Mouse (Mus musculus) forebrain, postnatal 0 days (tissue): ENCODE results near the gene Fam76a. TPM values are rescaled to one million over a fixed set of nuclear protein-coding genes. Genes with fewer than 3 reads are reported as not detected.
A peak's percentile ranks its signal among the peaks of the same experiment; 100 is the strongest.

Source experiments
- ATAC-seq: fragments of 200-750 bp; cut with Nextera tagmentation; 2 replicates; pipeline ENCODE4 v1.8.0; 2017; ENCODE audit warnings: mild to moderate bottlenecking, moderate library complexity
- DNase-seq: peaks from one replicate; pipeline ENCODE4 v3.0.0-alpha.2; 2015
- H3K27ac ChIP-seq: fragments of 300-500 bp; sonication (generic); 2 replicates; pipeline ENCODE4 v1.5.1; 2014; ENCODE audit warnings: low read depth, mild to moderate bottlenecking, antibody characterized with exemption, low read length, moderate library complexity, mixed read lengths
- H3K27me3 ChIP-seq: fragments of 300-500 bp; sonication (generic); 2 replicates; pipeline ENCODE4 v1.6.1; 2014; ENCODE audit warnings: mild to moderate bottlenecking, low read length, mixed read lengths; ENCODE audit not compliant: insufficient read depth
- H3K36me3 ChIP-seq: fragments of 300-500 bp; sonication (generic); 2 replicates; pipeline ENCODE4 v1.6.1; 2014; ENCODE audit warnings: mild to moderate bottlenecking, moderate library complexity; ENCODE audit not compliant: insufficient read depth
- H3K4me1 ChIP-seq: fragments of 300-500 bp; sonication (generic); 2 replicates; pipeline ENCODE4 v1.6.1; 2014; ENCODE audit warnings: antibody characterized with exemption; ENCODE audit not compliant: insufficient read depth
- H3K4me2 ChIP-seq: fragments of 300-500 bp; sonication (generic); 2 replicates; pipeline ENCODE4 v1.6.1; 2014; ENCODE audit warnings: low read depth, mild to moderate bottlenecking, moderate library complexity
- H3K4me3 ChIP-seq: fragments of 300-500 bp; sonication (generic); 2 replicates; pipeline ENCODE4 v1.5.1; 2014; ENCODE audit warnings: low read depth, low read length, mixed read lengths
- H3K9ac ChIP-seq: fragments of 300-500 bp; sonication (generic); 2 replicates; pipeline ENCODE4 v1.6.1; 2014; ENCODE audit warnings: mild to moderate bottlenecking
- H3K9me3 ChIP-seq: fragments of 300-500 bp; sonication (generic); 2 replicates; pipeline ENCODE4 v1.6.1; 2016; ENCODE audit warnings: low read length
- CTCF ChIP-seq: sonication (generic); IDR thresholded peaks from 2 replicates; pipeline ENCODE4 v1.5.1; 2016; ENCODE audit warnings: antibody characterized with exemption, control low read depth, low read depth
- WGBS: fragments of 180-500 bp; shearing (Covaris S2); extraction: QIAGEN DNeasy Blood & Tissue Kit; methylation state at CpG from one replicate; pipeline ENCODE4 v1.1.7; 2014; 5-methylcytosine and 5-hydroxymethylcytosine counted together
- polyA plus RNA-seq: library from polyadenylated mRNA; unstranded; fragments of >200 nt; fragmentation: Nextera tagmentation; extraction: Ambion mirVana; gene quantifications from 2 replicates; pipeline ENCODE4 v1.2.1, GENCODE M21; 2015
- total RNA-seq: library from RNA; depleted of rRNA; stranded (reverse); fragments of >200 nt; gene quantifications from 2 replicates; pipeline ENCODE4 v1.2.3, GENCODE M21; 2014

The Fam76a gene
- total and polyA plus RNA-seq, 2 experiments from 2014 or later: 29.8 to 41.0 TPM

DNA sequence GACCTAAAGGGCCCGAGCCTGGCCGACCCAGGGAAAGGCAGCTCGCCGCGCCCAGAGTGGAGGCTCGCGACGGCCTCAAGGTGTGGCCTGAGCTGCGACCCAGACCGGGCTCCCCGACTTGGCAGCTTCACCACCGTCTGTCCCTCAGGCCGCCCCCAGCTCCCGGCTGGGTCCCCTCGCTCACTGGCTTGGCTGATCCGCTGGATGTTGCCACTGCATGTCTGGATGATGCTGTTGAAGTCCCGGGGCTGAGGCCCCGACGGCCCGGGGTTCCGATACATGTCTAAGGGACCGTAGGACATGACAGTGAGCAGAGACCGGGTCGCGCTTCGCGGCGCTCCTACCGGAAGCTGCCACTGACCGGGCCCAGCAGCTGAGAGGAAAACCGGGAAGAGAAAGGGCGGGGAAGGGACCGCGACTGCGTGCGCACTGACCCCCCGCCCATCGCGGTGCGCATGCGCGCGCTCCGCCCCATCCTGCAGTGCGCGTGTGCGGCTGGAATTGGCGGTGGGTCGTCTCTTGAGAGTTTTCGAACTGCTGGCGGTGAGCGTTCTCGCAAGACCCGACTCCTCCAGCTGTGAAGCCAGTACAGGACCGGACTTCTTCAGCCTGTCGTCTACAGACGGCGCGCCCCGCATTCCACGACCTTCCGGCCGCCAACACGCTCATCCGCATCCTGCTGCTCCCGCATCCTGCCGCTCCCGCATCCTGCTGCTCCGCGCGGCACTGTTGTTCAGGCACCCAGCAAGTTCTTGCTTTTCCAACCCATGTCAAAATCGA, 38.1 kb downstream of the Fam76a start, which contains the start of gene Stx12:
Gene Stx12 (minus strand): TSS at position 446 of the 780 bp plus-strand sequence.
- H3K36me3 ChIP-seq: peaks cover 9% of the 10 kb centered on the region
- H3K9ac ChIP-seq: peak within 1 kb of the TSS; percentile 82
- H3K4me1 ChIP-seq: peaks cover 10% of the 10 kb centered on the region; the same call in 1 of the 2 replicates
- peak within 1 kb of the TSS; percentile 75 for H3K4me3 ChIP-seq
- H3K9me3 ChIP-seq: no peaks in the 10 kb centered on the region
- 1% methylated on average over 71 of the region's 72 CpGs for WGBS
- TF ChIP-seq CTCF: no peak
- peak; percentile 98 for ATAC-seq
- peak within 1 kb of the TSS; percentile 67 for H3K4me2 ChIP-seq
- no peaks in the 10 kb centered on the region for H3K27me3 ChIP-seq
- H3K27ac ChIP-seq: peak within 1 kb of the TSS; percentile 73
- peak; percentile 95 for DNase-seq

DNA sequence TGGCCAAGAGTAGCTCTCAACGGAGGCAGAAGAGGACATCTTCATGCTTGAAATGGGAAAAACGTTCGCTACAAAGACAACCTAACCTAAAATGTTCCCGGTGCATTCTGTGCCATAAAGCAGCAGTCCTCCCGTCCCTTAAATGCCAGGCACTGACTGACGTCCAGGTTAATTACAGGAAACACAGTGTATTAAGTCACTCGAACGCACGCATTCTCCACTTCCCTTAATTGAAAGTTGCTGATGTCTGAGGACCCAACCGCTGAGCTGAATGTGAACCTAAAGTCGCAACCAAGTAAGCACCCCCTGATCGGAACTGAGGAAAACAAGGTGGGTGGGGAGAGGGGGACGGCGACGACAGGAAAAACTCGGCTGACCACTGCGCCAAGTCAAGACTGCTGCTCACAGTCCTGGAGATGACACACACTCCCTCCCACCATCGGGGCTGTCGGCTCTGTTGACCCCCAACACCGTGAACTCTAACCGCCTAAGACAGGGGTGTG, 38.7 kb downstream of the Fam76a start:
- Histone ChIP-seq H3K27ac (peak overlapping the region; percentile 73), H3K27me3 (no peaks in the 10 kb centered on the region), H3K4me1 (peaks cover 12% of the 10 kb centered on the region; the same call in 1 of the 2 replicates), H3K4me2 (peak overlapping the region; percentile 67), H3K9ac (peak overlapping the region; percentile 82), H3K36me3 (peaks cover 9% of the 10 kb centered on the region), H3K9me3 (no peaks in the 10 kb centered on the region), H3K4me3 (peak overlapping the region; percentile 75)
- ATAC-seq (peak; percentile 50), DNase-seq (no peak)
- no peak for TF ChIP-seq CTCF
- 3% methylated on average over 21 of the region's 21 CpGs for WGBS

DNA sequence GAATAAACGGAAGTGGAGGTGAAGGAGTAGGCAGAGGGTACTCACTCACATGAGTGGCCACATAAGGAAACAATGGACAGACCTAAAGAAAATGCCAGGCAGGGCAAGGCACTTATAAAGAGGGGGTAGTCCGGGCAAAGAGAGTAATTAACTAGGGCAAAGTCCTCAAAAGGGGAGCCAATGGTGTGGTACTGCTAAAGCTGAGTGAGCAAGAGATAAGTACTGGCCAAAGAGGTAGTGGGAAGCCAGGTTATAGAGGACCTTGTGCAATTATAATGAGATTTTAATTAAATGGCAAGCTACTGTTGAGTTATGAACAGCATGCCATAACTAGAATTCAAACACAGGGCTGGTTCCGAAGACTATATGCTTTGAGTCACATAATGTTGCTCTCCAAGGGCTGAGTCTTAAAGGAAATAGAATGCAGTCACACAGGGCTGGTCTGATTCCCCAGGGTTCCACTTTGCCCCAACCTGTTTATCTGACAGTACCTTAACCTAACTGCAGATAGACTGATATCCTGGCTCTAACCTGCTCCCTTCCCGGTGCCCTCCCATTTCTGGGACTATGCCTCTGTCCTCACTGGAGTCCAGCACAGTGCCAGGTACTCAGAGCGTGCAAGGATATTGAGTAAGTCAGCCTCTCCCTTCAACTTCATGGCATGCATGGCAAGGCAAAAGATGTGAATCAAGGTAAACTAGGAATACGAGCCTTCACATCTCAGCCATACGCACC, 47.8 kb downstream of the Fam76a start:
- Histone ChIP-seq H3K4me3 (no peak overlapping the region), H3K4me1 (0 out of 2 replicates have a peak, but pooled peaks cover 4% of the 10 kb centered on the region), H3K9ac (no peak overlapping the region), H3K27ac (no peak overlapping the region), H3K9me3 (no peaks in the 10 kb centered on the region), H3K4me2 (no peak overlapping the region), H3K27me3 (no peaks in the 10 kb centered on the region), H3K36me3 (peaks cover 20% of the 10 kb centered on the region)
- 92% methylated on average over 7 of the region's 7 CpGs for WGBS
- no peak for DNase-seq
- TF ChIP-seq CTCF: no peak
- no peak for ATAC-seq

DNA sequence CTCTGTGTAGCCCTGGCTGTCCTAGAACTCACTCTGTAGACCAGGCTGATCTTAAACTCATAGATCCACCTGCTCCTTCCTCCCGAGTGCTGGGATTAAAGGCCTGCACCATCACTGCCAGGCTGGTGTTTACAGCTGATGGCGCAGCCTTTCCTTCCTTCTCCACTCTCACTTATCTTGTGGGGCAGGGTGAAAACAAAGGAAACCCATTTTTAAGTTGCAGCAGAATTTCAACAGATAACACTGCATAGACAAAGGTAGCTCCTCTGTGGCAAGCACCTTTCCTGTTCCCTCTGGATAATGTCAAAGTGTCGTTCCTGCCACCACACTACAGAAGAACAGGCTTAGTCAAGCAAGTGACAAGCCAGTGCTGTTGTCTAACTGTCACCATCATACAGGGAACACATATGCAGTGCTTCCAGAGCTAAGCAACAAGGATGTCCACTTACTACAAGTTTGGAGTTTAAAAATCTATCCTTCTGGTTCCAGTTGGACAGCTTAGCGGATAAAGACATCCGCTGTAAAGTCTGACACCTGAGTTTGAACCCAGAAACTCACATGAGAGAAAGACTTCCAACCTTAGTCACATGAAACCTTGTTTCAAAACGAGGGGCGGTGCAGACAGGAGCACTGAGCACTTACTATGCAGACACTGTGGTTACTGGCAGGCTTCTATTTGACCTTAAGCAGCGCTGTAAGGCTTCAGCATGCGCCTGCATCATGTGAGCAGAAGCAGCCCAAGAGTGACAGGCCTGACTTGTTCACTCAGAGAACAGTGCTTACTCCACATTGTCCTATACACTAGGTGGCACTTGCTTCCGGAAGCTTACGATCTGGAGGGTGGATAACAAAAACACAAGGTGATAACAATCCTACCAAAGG, 48.6 kb downstream of the Fam76a start:
- WGBS: 92% methylated on average over 11 of the region's 11 CpGs

DNA sequence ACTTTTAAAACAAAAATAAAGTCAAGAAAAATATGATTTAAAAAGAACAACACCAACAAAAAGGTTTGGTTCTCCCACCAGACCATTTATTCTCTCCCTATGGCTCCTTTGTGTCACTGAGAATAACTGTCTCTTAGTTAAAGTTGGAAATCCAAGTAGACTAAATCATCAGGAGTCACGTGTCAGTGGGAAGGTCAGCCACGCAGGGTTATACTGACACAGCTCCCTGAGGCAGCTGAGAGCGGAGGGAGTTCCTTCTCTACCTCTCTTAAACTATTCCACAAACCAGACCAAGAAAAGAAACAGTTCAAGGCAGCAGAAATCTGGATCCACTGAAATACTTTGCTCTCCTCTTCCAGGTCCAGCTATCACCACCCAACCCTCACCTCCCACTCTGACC, 51.2 kb downstream of the Fam76a start:
- ATAC-seq (no peak), DNase-seq (no peak)
- no peak for TF ChIP-seq CTCF
- H3K4me3 ChIP-seq: no peak overlapping the region
- H3K9ac ChIP-seq: no peak overlapping the region
- peaks cover 50% of the 10 kb centered on the region for H3K36me3 ChIP-seq
- no peaks in the 10 kb centered on the region for H3K4me1 ChIP-seq
- no peaks in the 10 kb centered on the region for H3K27me3 ChIP-seq
- no peak overlapping the region for H3K4me2 ChIP-seq
- H3K9me3 ChIP-seq: no peaks in the 10 kb centered on the region
- H3K27ac ChIP-seq: no peak overlapping the region
- 97% methylated on average over 3 of the region's 3 CpGs for WGBS

More for the DNA sequence above, 48.6 kb downstream of the Fam76a start:
- Histone ChIP-seq H3K9me3 (no peaks in the 10 kb centered on the region), H3K27ac (no peak overlapping the region), H3K4me3 (no peak overlapping the region), H3K36me3 (peaks cover 27% of the 10 kb centered on the region), H3K4me1 (no peaks in the 10 kb centered on the region), H3K9ac (no peak overlapping the region), H3K27me3 (no peaks in the 10 kb centered on the region), H3K4me2 (no peak overlapping the region)
- no peak for DNase-seq
- no peak for TF ChIP-seq CTCF
- ATAC-seq: no peak

DNA sequence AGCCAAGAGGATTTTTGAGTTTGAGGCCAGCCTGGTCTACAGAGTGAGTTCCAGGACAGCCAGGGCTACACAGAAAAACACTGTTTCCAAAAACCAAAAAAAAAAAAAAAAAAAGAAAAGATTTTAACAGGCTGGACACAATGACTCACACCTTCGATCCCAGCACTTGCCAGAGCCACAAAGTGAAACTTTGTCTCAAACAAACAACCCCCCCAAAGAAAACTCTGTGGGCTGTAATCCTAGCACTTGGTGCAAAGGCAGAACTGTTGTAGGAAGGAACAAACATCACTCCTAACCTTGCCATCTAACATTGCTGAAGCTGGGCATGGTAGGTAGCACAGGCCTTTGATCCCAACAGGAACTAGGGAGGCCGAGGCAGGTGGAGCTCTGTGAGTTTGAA, 57.5 kb downstream of the Fam76a start:
- Histone ChIP-seq H3K9ac (no peak overlapping the region), H3K4me1 (no peaks in the 10 kb centered on the region), H3K4me3 (no peak overlapping the region), H3K9me3 (no peaks in the 10 kb centered on the region), H3K27ac (no peak overlapping the region), H3K36me3 (peaks cover 76% of the 10 kb centered on the region), H3K27me3 (no peaks in the 10 kb centered on the region), H3K4me2 (no peak overlapping the region)
- DNase-seq (no peak), ATAC-seq (no peak)
- WGBS: 93% methylated on average over 2 of the region's 2 CpGs
- no peak for TF ChIP-seq CTCF
